Mouse (Mus musculus): ENCODE measurements around the gene Tmed5.

DNA sequence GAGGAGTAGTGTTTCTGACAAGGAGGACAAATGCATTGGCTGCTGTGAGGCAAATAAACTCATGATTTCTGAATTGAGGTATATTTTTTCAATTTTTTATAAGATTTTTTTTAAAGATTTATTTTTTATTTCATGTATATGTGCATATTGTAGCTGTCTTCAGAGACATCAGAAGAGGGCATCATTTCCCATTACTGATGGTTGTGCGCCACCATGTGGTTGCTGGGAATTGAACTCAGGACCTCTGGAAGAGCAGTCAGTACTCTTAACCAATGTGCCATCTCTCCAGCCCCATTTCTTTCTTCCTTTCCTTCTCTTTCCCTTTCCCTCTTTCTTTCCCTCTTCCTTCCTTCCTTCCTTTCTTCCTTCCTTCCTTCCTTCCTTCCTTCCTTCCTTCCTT lies 31.3 kb upstream of the Tmed5 start:
- TF ChIP-seq CTCF (conservative IDR thresholded peaks at IDR 0.05; ENCODE audit: low read length) (peak; percentile 33), NANOG (IDR thresholded peaks at IDR 0.05; ENCODE audit: borderline replicate concordance, low read length) (no peak), POU5F1 (IDR thresholded peaks at IDR 0.05; ENCODE audit: borderline replicate concordance, low read length) (no peak)
